Mouse (Mus musculus): ENCODE measurements at regions not wholly inside any gene's neighbourhood (a gene's known extent, or its start where the extent isn't known, plus 50 kb on each side); places are given as distances from the start of the nearest gene placed in this dataset.

GRCm38 (mm10) chr5:116914876-116915275, 201.0 kb downstream of the Suds3 start:
- no peak for DNase-seq (ENCODE audit: low spot score in 2 of 2)

- DNase-seq (ENCODE audit: low spot score in 2 of 2), result no peak
These were observed 215.1 kb downstream of the Suds3 start for GRCm38 (mm10) chr5:116900846-116901245.

- DNase-seq (ENCODE audit: low spot score in 2 of 2), result peak in 1 of 2 experiments; percentile 28
These were observed 218.5 kb downstream of the Suds3 start for GRCm38 (mm10) chr5:116897391-116897790.

GRCm38 (mm10) chr5:116895036-116895783, 220.7 kb downstream of the Suds3 start:
- DNase-seq (ENCODE audit: low spot score in 2 of 2), result peak; percentile 33 to 77

GRCm38 (mm10) chr5:116894575-116894974, 221.3 kb downstream of the Suds3 start:
- no peak for DNase-seq (ENCODE audit: low spot score in 2 of 2)

- peak in 1 of 2 experiments; percentile 31 for DNase-seq (ENCODE audit: low spot score in 2 of 2)
These were observed 223.0 kb downstream of the Suds3 start for GRCm38 (mm10) chr5:116892877-116893276.

GRCm38 (mm10) chr5:116889224-116889623, 226.7 kb downstream of the Suds3 start:
- DNase-seq (ENCODE audit: low spot score in 2 of 2), result no peak

GRCm38 (mm10) chr5:116886181-116887136, 229.5 kb downstream of the Suds3 start:
- no peak for DNase-seq (ENCODE audit: low spot score in 2 of 2)

GRCm38 (mm10) chr5:116879761-116880160, 236.2 kb downstream of the Suds3 start:
- no peak for DNase-seq (ENCODE audit: low spot score in 2 of 2)

GRCm38 (mm10) chr5:116874941-116875340, 241.0 kb downstream of the Suds3 start:
- no peak for DNase-seq (ENCODE audit: low spot score in 2 of 2)

- DNase-seq (ENCODE audit: low spot score in 2 of 2), result no peak
These were observed 247.8 kb downstream of the Suds3 start for GRCm38 (mm10) chr5:116868115-116868514.

GRCm38 (mm10) chr5:116864275-116864674, 251.6 kb downstream of the Suds3 start:
- no peak for DNase-seq (ENCODE audit: low spot score in 2 of 2)

- no peak for DNase-seq (ENCODE audit: low spot score in 2 of 2)
These were observed 261.1 kb upstream of the Srrm4 start for GRCm38 (mm10) chr5:116852691-116853090.

GRCm38 (mm10) chr5:116831874-116832273, 240.3 kb upstream of the Srrm4 start:
- DNase-seq (ENCODE audit: low spot score in 2 of 2), result no peak

- DNase-seq (ENCODE audit: low spot score in 2 of 2), result no peak
These were observed 238.2 kb upstream of the Srrm4 start for GRCm38 (mm10) chr5:116829771-116830170.

GRCm38 (mm10) chr5:116823260-116823659, 231.6 kb upstream of the Srrm4 start:
- DNase-seq (ENCODE audit: low spot score in 2 of 2), result no peak

- DNase-seq (ENCODE audit: low spot score in 2 of 2), result no peak
These were observed 230.5 kb upstream of the Srrm4 start for GRCm38 (mm10) chr5:116822141-116822540.

GRCm38 (mm10) chr5:116809799-116810198, 218.2 kb upstream of the Srrm4 start:
- DNase-seq (ENCODE audit: low spot score in 2 of 2), result no peak

GRCm38 (mm10) chr5:116809001-116809759, 217.6 kb upstream of the Srrm4 start:
- DNase-seq (ENCODE audit: low spot score in 2 of 2), result peak in 1 of 2 experiments; percentile 58

GRCm38 (mm10) chr5:116797460-116797859, 205.8 kb upstream of the Srrm4 start:
- no peak for DNase-seq (ENCODE audit: low spot score in 2 of 2)

GRCm38 (mm10) chr5:116795169-116795568, 203.6 kb upstream of the Srrm4 start:
- peak in 1 of 2 experiments; percentile 3 for DNase-seq (ENCODE audit: low spot score in 2 of 2)

- DNase-seq (ENCODE audit: low spot score in 2 of 2), result no peak
These were observed 198.8 kb upstream of the Srrm4 start for GRCm38 (mm10) chr5:116790419-116790818.

Data from left cerebral cortex, adult 9 months (tissue).